Mouse (Mus musculus) heart, embryonic 12.5 days (tissue): ENCODE measurements around the gene Plekhm3. TPM values are rescaled to one million over a fixed set of nuclear protein-coding genes. Genes with fewer than 3 reads are reported as not detected.

ENCODE experiments used
- ATAC-seq: fragments of 200-750 bp; cut with Nextera tagmentation; 2 replicates; pipeline ENCODE4 v1.8.0; 2017; ENCODE audit warnings: moderate TSS enrichment, moderate library complexity; ENCODE audit not compliant: insufficient number of reproducible peaks, low FRiP score
- H3K27ac ChIP-seq: fragments of 300-500 bp; sonication (generic); 2 replicates; pipeline ENCODE4 v1.5.1; 2016; ENCODE audit warnings: mild to moderate bottlenecking, moderate library complexity; ENCODE audit not compliant: poor library complexity, severe bottlenecking
- H3K27me3 ChIP-seq: fragments of 300-500 bp; sonication (generic); replicated peaks from 2 replicates; pipeline ENCODE4 v1.6.1; 2016; ENCODE audit warnings: mild to moderate bottlenecking, moderate library complexity
- H3K36me3 ChIP-seq: fragments of 300-500 bp; sonication (generic); 2 replicates; pipeline ENCODE4 v1.6.1; 2016; ENCODE audit warnings: mild to moderate bottlenecking, moderate library complexity
- H3K4me1 ChIP-seq: fragments of 300-500 bp; sonication (generic); replicated peaks from 2 replicates; pipeline ENCODE4 v1.6.1; 2016; ENCODE audit warnings: mild to moderate bottlenecking
- H3K4me2 ChIP-seq: fragments of 300-500 bp; sonication (generic); 2 replicates; pipeline ENCODE4 v1.6.1; 2016; ENCODE audit warnings: mild to moderate bottlenecking, moderate library complexity
- H3K4me3 ChIP-seq: fragments of 300-500 bp; sonication (generic); 2 replicates; pipeline ENCODE4 v1.5.1; 2016; ENCODE audit warnings: mild to moderate bottlenecking
- H3K9ac ChIP-seq: fragments of 300-500 bp; sonication (generic); 2 replicates; pipeline ENCODE4 v1.6.1; 2016; ENCODE audit warnings: mild to moderate bottlenecking, moderate library complexity
- H3K9me3 ChIP-seq: fragments of 300-500 bp; sonication (generic); replicated peaks from 2 replicates; pipeline ENCODE4 v1.6.1; 2016; ENCODE audit warnings: mild to moderate bottlenecking, moderate library complexity
- WGBS: fragments of 180-500 bp; shearing (Covaris S2); methylation state at CpG from one replicate; pipeline ENCODE4 v1.1.7; 2016; 5-methylcytosine and 5-hydroxymethylcytosine counted together
- polyA plus RNA-seq: library from polyadenylated mRNA; unstranded; fragments of >200 nt; fragmentation: Nextera tagmentation; extraction: Ambion mirVana; gene quantifications from 2 replicates; pipeline ENCODE4 v1.2.1, GENCODE M21; 2016

Plekhm3 gene
- polyA plus RNA-seq, 1 experiment from 2014 or later = 7.1 TPM

GRCm38 (mm10) chr1:64738661-64739082 lies 218.0 kb downstream of the Plekhm3 start:
- under 1% methylated on average over 14 of the region's 14 CpGs for WGBS
- Histone ChIP-seq H3K4me3 (peak overlapping the region; percentile 74), H3K4me2 (peak overlapping the region; percentile 91), H3K27me3 (peaks cover 14% of the 10 kb centered on the region), H3K27ac (peak overlapping the region; percentile 5; the same call in 1 of the 2 replicates), H3K9me3 (no peaks in the 10 kb centered on the region), H3K36me3 (no peaks in the 10 kb centered on the region), H3K9ac (peak overlapping the region; percentile 62), H3K4me1 (peaks cover 42% of the 10 kb centered on the region)
- no peak for ATAC-seq

GRCm38 (mm10) chr1:64738180-64738555 lies 218.5 kb downstream of the Plekhm3 start:
- no peaks in the 10 kb centered on the region for H3K9me3 ChIP-seq
- 0 out of 2 replicates have a peak overlapping the region, but pooled peaks have one; percentile 5 for H3K27ac ChIP-seq

GRCm38 (mm10) chr1:64737502-64738179 lies 219.0 kb downstream of the Plekhm3 start, which contains the start of gene Fzd5:
Gene Fzd5, minus strand, starts transcription at chr1:64737751.
- peak; percentile 95 for ATAC-seq
- H3K27me3 ChIP-seq = peaks cover 14% of the 10 kb centered on the region
- WGBS = under 1% methylated on average over 61 of the region's 73 CpGs
- H3K4me1 ChIP-seq = peaks cover 46% of the 10 kb centered on the region
- peak within 1 kb of the TSS; percentile 74 for H3K4me3 ChIP-seq
- H3K4me2 ChIP-seq = peak within 1 kb of the TSS; percentile 91
- H3K9me3 ChIP-seq = no peaks in the 10 kb centered on the region
- H3K27ac ChIP-seq = peak within 1 kb of the TSS; percentile 61
- peak within 1 kb of the TSS; percentile 82 for H3K9ac ChIP-seq
- H3K36me3 ChIP-seq = no peaks in the 10 kb centered on the region

More at GRCm38 (mm10) chr1:64738180-64738555, 218.5 kb downstream of the Plekhm3 start:
- peak overlapping the region; percentile 91 for H3K4me2 ChIP-seq
- peak overlapping the region; percentile 62 for H3K9ac ChIP-seq
- H3K4me3 ChIP-seq = peak overlapping the region; percentile 74
- 0 out of 2 replicates have a peak, but pooled peaks have one; percentile 0 for ATAC-seq
- peaks cover 45% of the 10 kb centered on the region for H3K4me1 ChIP-seq
- no peaks in the 10 kb centered on the region for H3K36me3 ChIP-seq
- peaks cover 14% of the 10 kb centered on the region for H3K27me3 ChIP-seq
- under 1% methylated on average over 11 of the region's 11 CpGs for WGBS

GRCm38 (mm10) chr1:64736681-64737501 lies 219.7 kb downstream of the Plekhm3 start:
- Histone ChIP-seq H3K9me3 (no peaks in the 10 kb centered on the region), H3K9ac (peak overlapping the region; percentile 82), H3K4me2 (peak overlapping the region; percentile 91), H3K36me3 (no peaks in the 10 kb centered on the region), H3K27ac (peak overlapping the region; percentile 61), H3K27me3 (peaks cover 14% of the 10 kb centered on the region), H3K4me1 (peaks cover 54% of the 10 kb centered on the region), H3K4me3 (peak overlapping the region; percentile 74)
- under 1% methylated on average over 56 of the region's 56 CpGs for WGBS
- ATAC-seq = no peak

Other genes with a start within 250 kb of the Plekhm3 start
- gene Fzd5, start 219.1 kb downstream of the Plekhm3 start, polyA plus RNA-seq = 1.7 and 2.0 TPM in 2 replicates
- 0.78 and 0.99 TPM in 2 replicates for gene Akr1cl, start 75.9 kb upstream of the Plekhm3 start, polyA plus RNA-seq
- not detected in 2 replicates for gene Cryge, start 94.3 kb upstream of the Plekhm3 start, polyA plus RNA-seq
- gene Crygd, start 106.6 kb upstream of the Plekhm3 start, polyA plus RNA-seq = not detected in 2 replicates
- not detected in 2 replicates for gene Crygc, start 116.9 kb upstream of the Plekhm3 start, polyA plus RNA-seq
- 0.58 and 1.1 TPM in 2 replicates for gene Crygb, start 125.5 kb upstream of the Plekhm3 start, polyA plus RNA-seq
- gene Cryga, start 146.5 kb upstream of the Plekhm3 start, polyA plus RNA-seq = not detected in 2 replicates
- not detected in 2 replicates for gene Gm28845, start 162.7 kb upstream of the Plekhm3 start, polyA plus RNA-seq
- 0.08 TPM in 1 of 2 replicates, not detected in the other for gene D630023F18Rik, start 166.4 kb upstream of the Plekhm3 start, polyA plus RNA-seq
- 66.1 and 68.8 TPM in 2 replicates for gene Idh1, start 229.7 kb upstream of the Plekhm3 start, polyA plus RNA-seq
- gene Pikfyve, start 229.9 kb upstream of the Plekhm3 start, polyA plus RNA-seq = 9.5 and 11.1 TPM in 2 replicates